Mouse (Mus musculus): Measurements from ENCODE around the gene Fam3c. TPM values are rescaled to one million over a fixed set of nuclear protein-coding genes. Genes with fewer than 3 reads are reported as not detected.

Gene Fam3c
- polyA plus RNA-seq (2012; rRNA removed): 1.3 and 1.4 TPM in 2 replicates

DNA sequence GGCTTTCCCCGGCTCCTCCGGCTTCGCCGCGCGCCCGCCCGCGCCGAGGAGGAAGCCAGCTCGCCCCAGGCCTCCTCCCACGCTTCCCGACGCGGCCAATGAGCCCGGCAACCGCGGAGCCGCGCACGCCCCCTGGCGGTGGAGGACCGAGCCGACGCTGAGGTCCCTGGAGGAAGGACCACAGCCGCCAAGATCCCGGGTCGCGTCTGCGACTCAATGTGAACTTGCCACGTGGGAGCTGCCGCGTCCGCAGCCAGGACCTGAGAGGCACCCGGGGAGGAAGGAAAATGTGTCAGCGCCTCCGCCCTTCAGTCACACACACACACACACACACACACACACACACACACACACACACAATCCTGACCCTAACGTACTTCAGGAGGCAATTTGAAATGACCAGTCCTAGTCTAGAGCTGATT, at the start of gene Fam3c:
TSS of gene Fam3c (minus strand) at position 158 of the 422 bp plus-strand sequence.

DNA sequence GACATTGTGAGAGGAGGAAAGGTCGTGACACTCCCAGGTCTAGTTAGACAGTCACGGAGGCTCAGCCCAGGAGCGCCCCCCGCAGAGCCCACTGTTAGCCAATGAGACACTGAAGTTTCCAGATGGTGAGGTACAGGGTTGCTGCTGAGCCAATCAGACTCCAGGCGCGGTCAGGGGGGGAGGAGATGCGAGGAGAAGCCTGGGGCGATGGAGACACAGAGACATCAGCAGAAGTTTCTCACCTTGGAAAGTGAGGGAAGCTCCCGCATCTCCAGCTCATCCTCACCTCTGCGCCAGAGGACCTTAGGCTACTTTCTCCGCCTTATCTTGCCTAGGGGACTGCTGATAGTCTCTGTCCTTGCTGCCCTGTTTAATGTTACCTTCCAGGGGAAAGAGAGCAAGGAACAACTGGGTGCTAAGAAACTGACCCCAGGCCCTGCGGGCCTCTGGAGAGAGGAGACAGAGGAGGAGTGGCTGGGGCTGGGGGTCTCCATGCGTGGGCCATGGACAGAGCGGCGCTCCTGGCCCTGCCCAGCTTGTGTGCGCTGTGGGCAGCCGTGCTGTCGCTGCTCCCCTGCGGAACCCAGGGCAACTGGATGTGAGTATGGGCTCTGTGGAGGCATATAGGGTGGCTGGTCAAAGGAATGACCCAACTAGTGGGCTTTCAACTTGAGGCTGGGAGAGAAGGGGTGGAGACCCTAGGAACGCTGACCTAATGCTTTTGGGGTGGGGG, 67.9 kb downstream of the Fam3c start, which contains the start of gene Wnt16:
TSS of gene Wnt16 (plus strand) at position 224 of the 733 bp plus-strand sequence.

Other genes with a start within 250 kb of the Fam3c start
- gene Wnt16, start 68.0 kb downstream of the Fam3c start, polyA plus RNA-seq (2012; rRNA removed): 2.0 and 2.6 TPM in 2 replicates

All from stomach, adult 2 months (tissue).